Mouse (Mus musculus): ENCODE measurements around the gene Lypd3. TPM values are rescaled to one million over a fixed set of nuclear protein-coding genes. Genes with fewer than 3 reads are reported as not detected.
A peak's percentile ranks its signal among the peaks of the same experiment; 100 is the strongest.
"Not testable (repeated sequence)": the region's sequence is repeated elsewhere in the genome, so short reads cannot be mapped to it uniquely, and the experiment has no call there.

The Lypd3 gene
- polyA plus RNA-seq, 1 experiment from 2014 or later: 0.73 TPM

DNA sequence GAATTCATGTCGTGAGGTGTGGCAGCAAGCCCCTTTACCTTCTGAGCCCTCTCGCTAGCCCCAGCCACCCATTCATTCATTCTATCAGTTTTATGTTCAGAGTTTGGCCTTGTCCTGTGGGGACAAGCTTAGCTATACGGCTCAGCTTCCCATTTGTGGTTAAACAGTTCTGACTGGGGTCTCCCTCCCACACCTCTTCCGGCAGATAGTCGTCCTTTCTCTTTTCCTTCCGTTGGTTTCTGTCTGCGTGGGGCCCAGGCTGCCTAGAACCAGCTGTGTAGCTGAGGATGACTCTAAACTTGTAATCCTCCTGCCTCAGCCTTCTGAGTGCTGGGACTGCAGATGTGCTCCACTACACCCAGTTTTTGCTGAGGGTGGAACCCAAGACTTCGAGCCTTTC is 18.6 kb upstream of the Lypd3 start:
- Histone ChIP-seq H3K27me3 (peaks cover 26% of the 10 kb centered on the region), H3K36me3 (no peaks in the 10 kb centered on the region), H3K27ac (replicated peaks) (no peak overlapping the region), H3K4me3 (no peak overlapping the region), H3K4me1 (0 out of 2 replicates have a peak, but pooled peaks cover under 1% of the 10 kb centered on the region), H3K9me3 (peaks cover 5% of the 10 kb centered on the region), H3K4me2 (replicated peaks) (no peak overlapping the region), H3K9ac (replicated peaks) (no peak overlapping the region)
- 80% methylated on average over 8 of the region's 8 CpGs for WGBS
- ATAC-seq (ENCODE audit: low FRiP score, low read depth): no peak

DNA sequence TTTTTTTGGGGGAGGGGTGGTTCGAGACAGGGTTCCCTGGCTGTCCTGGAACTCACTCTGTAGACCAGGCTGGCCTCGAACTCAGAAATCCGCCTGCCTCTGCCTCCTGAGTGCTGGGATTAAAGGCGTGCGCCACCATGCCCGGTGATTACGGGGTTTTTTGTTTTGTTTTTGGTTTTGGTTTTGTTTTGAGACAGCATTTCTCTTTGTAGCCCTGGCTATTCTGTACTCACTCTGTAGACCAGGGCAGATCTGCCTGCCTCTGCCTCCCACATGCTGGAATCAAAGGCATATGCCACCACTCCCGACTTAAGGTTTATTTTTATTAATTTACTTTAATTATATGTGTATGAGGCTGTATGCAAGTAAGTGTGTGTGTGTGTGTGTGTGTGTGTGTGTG is 18.0 kb upstream of the Lypd3 start:
- H3K4me3 ChIP-seq, H3K36me3 ChIP-seq: not testable (repeated sequence)

GRCm38 (mm10) chr7:24619671-24620397 is 16.5 kb upstream of the Lypd3 start:
- Histone ChIP-seq H3K36me3 (no peaks in the 10 kb centered on the region), H3K4me1 (no peaks in the 10 kb centered on the region), H3K27ac (replicated peaks) (no peak overlapping the region), H3K4me2 (replicated peaks) (no peak overlapping the region), H3K27me3 (peaks cover 10% of the 10 kb centered on the region), H3K9ac (replicated peaks) (no peak overlapping the region), H3K9me3 (peaks cover 5% of the 10 kb centered on the region), H3K4me3 (no peak overlapping the region)
- ATAC-seq (ENCODE audit: low FRiP score, low read depth): no peak
- WGBS: 56% methylated on average over 13 of the region's 13 CpGs

More for the DNA sequence above, 18.0 kb upstream of the Lypd3 start:
- H3K9ac ChIP-seq (replicated peaks); H3K9me3 ChIP-seq; H3K4me1 ChIP-seq; ATAC-seq (ENCODE audit: low FRiP score, low read depth); H3K27ac ChIP-seq (replicated peaks); H3K4me2 ChIP-seq (replicated peaks): not testable (repeated sequence)
- peaks cover 20% of the 10 kb centered on the region for H3K27me3 ChIP-seq
- 87% methylated on average over 8 of the region's 8 CpGs for WGBS

GRCm38 (mm10) chr7:24621193-24621592 is 15.2 kb upstream of the Lypd3 start:
- Histone ChIP-seq H3K4me2 (replicated peaks) (no peak overlapping the region), H3K4me3 (no peak overlapping the region), H3K9me3 (peaks cover 5% of the 10 kb centered on the region), H3K9ac (replicated peaks) (no peak overlapping the region), H3K27me3 (peaks cover 16% of the 10 kb centered on the region), H3K4me1 (no peaks in the 10 kb centered on the region), H3K36me3 (no peaks in the 10 kb centered on the region), H3K27ac (replicated peaks) (no peak overlapping the region)
- ATAC-seq (ENCODE audit: low FRiP score, low read depth): no peak
- 84% methylated on average over 3 of the region's 3 CpGs for WGBS

DNA sequence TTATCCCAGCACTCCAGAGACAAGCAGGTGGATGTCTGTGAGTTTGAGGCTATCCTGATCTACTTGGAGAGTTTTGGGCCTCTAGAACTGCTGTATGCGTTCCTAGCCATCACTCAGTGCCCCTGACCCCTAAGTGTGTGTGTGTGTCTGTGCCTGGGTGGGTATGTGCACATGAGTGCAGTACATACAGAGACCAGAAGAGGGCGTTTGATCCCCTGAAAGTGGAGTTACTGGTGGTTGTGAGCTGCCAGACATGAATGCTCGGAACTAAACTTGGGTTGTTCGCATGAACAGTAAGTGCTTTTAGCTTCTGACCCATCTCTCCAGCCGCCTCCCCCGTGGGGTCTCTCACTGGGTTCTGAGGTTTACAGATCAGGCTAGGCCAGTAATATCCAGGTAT is 13.4 kb upstream of the Lypd3 start:
- WGBS: 80% methylated on average over 6 of the region's 6 CpGs
- Histone ChIP-seq H3K9ac (replicated peaks) (no peak overlapping the region), H3K9me3 (peaks cover 5% of the 10 kb centered on the region), H3K36me3 (no peaks in the 10 kb centered on the region), H3K4me1 (no peaks in the 10 kb centered on the region), H3K27me3 (peaks cover 25% of the 10 kb centered on the region), H3K27ac (replicated peaks) (no peak overlapping the region), H3K4me3 (no peak overlapping the region), H3K4me2 (replicated peaks) (no peak overlapping the region)
- ATAC-seq (ENCODE audit: low FRiP score, low read depth): no peak

GRCm38 (mm10) chr7:24628685-24629610 is 7.4 kb upstream of the Lypd3 start:
- H3K9me3 ChIP-seq: no peaks in the 10 kb centered on the region
- peaks cover 19% of the 10 kb centered on the region for H3K27me3 ChIP-seq
- ATAC-seq (ENCODE audit: low FRiP score, low read depth): peak; percentile 87
- peak overlapping the region; percentile 54 for H3K4me2 ChIP-seq (replicated peaks)
- H3K36me3 ChIP-seq: no peaks in the 10 kb centered on the region
- H3K4me1 ChIP-seq: peaks cover 5% of the 10 kb centered on the region
- 9% methylated on average over 33 of the region's 33 CpGs for WGBS
- peak overlapping the region; percentile 49; the same call in 1 of the 2 replicates for H3K9ac ChIP-seq (replicated peaks)
- H3K4me3 ChIP-seq: peak overlapping the region; percentile 34
- no peak overlapping the region for H3K27ac ChIP-seq (replicated peaks)

- peaks cover 5% of the 10 kb centered on the region for H3K4me1 ChIP-seq
- H3K9ac ChIP-seq (replicated peaks): no peak overlapping the region
- no peak overlapping the region for H3K27ac ChIP-seq (replicated peaks)
- H3K9me3 ChIP-seq: no peaks in the 10 kb centered on the region
- no peak overlapping the region for H3K4me2 ChIP-seq (replicated peaks)
- ATAC-seq (ENCODE audit: low FRiP score, low read depth): no peak
- WGBS: 73% methylated on average over 4 of the region's 4 CpGs
- H3K27me3 ChIP-seq: peaks cover 19% of the 10 kb centered on the region
- H3K4me3 ChIP-seq: no peak overlapping the region
- no peaks in the 10 kb centered on the region for H3K36me3 ChIP-seq
Observed at GRCm38 (mm10) chr7:24629672-24630071, 6.7 kb upstream of the Lypd3 start.

DNA sequence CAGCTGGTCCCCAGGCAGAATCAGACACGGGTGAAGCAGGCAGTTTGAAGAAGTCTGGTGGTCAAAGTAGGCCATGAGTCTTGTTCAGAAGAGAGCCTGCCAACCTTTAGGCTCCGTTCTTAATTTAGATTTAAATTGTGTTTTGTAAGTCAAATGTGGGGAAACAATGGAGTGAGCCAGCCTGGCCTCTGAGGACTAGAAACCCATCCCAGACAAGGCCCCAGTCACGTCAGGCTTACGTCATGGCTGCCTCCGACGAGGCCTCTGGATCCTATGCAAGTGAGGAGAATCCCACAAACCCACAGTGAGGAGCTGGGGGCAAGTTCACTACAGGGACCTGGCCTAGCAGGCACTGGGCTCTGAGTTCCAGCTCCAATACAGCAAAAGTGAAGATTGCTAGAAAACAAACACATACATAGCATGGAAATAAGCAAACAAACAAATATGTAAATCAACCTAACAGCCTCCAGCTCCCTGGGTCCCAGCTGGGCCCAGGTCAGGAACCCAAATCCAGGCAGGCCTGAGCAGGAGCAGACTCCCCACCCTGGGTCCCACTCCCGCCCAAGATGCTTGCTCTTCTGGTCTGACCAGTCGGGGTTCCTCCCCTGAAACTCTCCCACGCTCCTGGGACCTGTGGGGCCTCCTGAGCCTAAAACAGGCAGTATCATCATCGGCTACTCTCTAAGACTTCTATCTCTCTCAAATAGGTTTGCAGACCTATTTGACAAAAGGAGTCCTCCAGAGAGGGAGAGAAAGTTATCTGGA is 6.1 kb upstream of the Lypd3 start:
- Histone ChIP-seq H3K4me3 (no peak overlapping the region), H3K9ac (replicated peaks) (no peak overlapping the region), H3K36me3 (no peaks in the 10 kb centered on the region), H3K27me3 (peaks cover 19% of the 10 kb centered on the region), H3K9me3 (no peaks in the 10 kb centered on the region), H3K4me2 (replicated peaks) (no peak overlapping the region), H3K4me1 (peaks cover 5% of the 10 kb centered on the region), H3K27ac (replicated peaks) (no peak overlapping the region)
- ATAC-seq (ENCODE audit: low FRiP score, low read depth): no peak
- 75% methylated on average over 10 of the region's 10 CpGs for WGBS

GRCm38 (mm10) chr7:24637046-24637445 is 696 bp downstream of the Lypd3 start:
- Histone ChIP-seq H3K4me3 (peak overlapping the region; percentile 39), H3K9me3 (no peaks in the 10 kb centered on the region), H3K9ac (replicated peaks) (no peak overlapping the region), H3K36me3 (no peaks in the 10 kb centered on the region), H3K27ac (replicated peaks) (no peak overlapping the region), H3K4me1 (peaks cover 26% of the 10 kb centered on the region), H3K27me3 (peaks cover 60% of the 10 kb centered on the region), H3K4me2 (replicated peaks) (peak overlapping the region; percentile 66)
- WGBS: under 1% methylated on average over 18 of the region's 18 CpGs
- peak; percentile 41; the same call in 1 of the 2 replicates for ATAC-seq (ENCODE audit: low FRiP score, low read depth)

DNA sequence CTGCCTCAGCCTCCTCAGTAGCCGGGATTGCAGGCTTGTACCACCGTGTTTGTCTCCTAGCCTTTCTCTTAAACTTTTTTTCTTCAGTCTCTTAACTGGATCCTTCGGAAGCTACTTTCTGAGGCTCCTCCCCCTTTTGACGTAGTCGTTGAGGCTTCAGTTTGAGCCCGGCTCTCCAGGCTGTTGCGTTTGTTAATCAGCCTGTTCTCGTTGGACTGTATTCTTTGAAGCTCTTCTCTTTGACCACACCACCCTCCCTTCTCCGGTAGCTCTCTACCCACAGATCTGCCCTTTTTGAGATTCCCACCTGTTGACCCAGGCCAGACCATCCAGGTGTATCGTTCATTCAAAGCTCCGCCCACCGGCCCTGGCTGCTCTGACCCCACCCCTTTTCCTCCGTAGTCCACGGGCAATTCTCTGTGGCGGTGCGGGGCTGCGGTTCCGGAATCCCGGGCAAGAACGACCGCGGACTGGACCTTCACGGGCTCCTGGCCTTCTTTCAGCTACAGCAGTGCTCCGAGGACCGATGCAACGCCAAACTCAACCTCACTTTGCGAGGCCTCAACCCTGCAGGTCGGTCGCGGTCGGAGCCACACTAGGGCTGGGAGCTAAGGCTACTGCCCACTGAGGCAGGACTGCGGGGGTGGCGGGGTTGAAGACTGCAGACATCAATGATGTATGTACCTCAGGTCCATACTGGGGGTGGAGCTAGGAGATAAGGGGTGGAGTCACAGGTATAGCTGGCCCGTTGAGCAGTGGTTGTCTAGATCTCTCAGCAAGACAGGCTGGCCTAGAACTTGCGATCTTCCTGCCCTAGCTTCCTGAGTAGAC is 1.9 kb downstream of the Lypd3 start:
- WGBS: 4% methylated on average over 35 of the region's 35 CpGs
- no peaks in the 10 kb centered on the region for H3K9me3 ChIP-seq
- ATAC-seq (ENCODE audit: low FRiP score, low read depth): no peak

DNA sequence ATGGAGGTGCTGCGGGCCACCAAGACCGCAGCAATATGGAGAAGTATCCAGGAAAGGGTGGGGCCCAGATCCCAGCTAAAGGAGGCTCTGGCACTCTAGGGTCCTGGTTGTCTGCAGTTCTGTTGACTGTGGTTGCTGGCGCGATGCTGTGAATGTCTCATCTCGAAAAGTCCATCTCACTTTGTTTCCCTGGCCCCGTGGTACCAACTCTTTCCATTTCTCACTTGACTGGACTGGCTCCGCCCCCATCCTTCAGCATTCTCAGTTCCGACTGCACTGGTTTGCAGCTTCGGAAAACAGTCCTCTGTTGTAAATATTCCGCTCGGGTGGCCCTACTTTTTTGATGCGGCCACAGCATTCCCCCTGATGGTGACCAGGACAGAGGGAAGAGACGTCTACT is 4.1 kb downstream of the Lypd3 start:
- Histone ChIP-seq H3K27ac (replicated peaks) (no peak overlapping the region), H3K36me3 (no peaks in the 10 kb centered on the region), H3K27me3 (peaks cover 64% of the 10 kb centered on the region), H3K4me3 (no peak overlapping the region), H3K9me3 (no peaks in the 10 kb centered on the region), H3K4me1 (peaks cover 26% of the 10 kb centered on the region), H3K4me2 (replicated peaks) (no peak overlapping the region), H3K9ac (replicated peaks) (no peak overlapping the region)
- WGBS: 64% methylated on average over 13 of the region's 13 CpGs
- ATAC-seq (ENCODE audit: low FRiP score, low read depth): no peak

More for the DNA sequence above, 1.9 kb downstream of the Lypd3 start:
- Histone ChIP-seq H3K27ac (replicated peaks) (no peak overlapping the region), H3K4me1 (peaks cover 26% of the 10 kb centered on the region), H3K4me2 (replicated peaks) (peak overlapping the region; percentile 66), H3K36me3 (no peaks in the 10 kb centered on the region), H3K27me3 (peaks cover 64% of the 10 kb centered on the region), H3K4me3 (peak overlapping the region; percentile 39), H3K9ac (replicated peaks) (peak overlapping the region; percentile 34; the same call in 1 of the 2 replicates)

Data from midbrain, embryonic 12.5 days (tissue).